Mouse (Mus musculus) gastrocnemius, adult 2 months (tissue): Measurements from ENCODE around the gene Htr1f. TPM values are rescaled to one million over a fixed set of nuclear protein-coding genes. Genes with fewer than 3 reads are reported as not detected.

ENCODE experiments used
- DNase-seq: peaks from one replicate; pipeline ENCODE4 v3.0.0; 2022
- H3K27ac ChIP-seq: fragments of 200-600 bp; 2 replicates; pipeline ENCODE4 v1.8.1; 2022; ENCODE audit warnings: mild to moderate bottlenecking
- H3K4me3 ChIP-seq: fragments of 200-600 bp; 2 replicates; pipeline ENCODE4 v1.8.1; 2022; ENCODE audit warnings: mild to moderate bottlenecking, moderate library complexity
- CTCF ChIP-seq: fragments of 200-600 bp; IDR thresholded peaks from 2 replicates; pipeline ENCODE4 v1.8.1; 2022; ENCODE audit warnings: antibody characterized with exemption, mild to moderate bottlenecking, moderate library complexity
- intact Hi-C: fragments of 180-260 bp; cut with DNase I; formaldehyde crosslinking; loops from one replicate; pipeline ENCODE4 v1.15.1; 2025
- microRNA-seq: library from miRNA; unstranded; fragments of <30 nt; microRNA quantifications from one replicate; pipeline ENCODE4 v1.2.0, GENCODE M21; 2021
- total RNA-seq, 2 experiments: library from RNA; stranded (reverse); gene quantifications; 2 replicates each; pipeline ENCODE4 v1.2.3; 2021

Gene Htr1f
- total RNA-seq, 2 experiments from 2014 or later = not detected

- intact Hi-C loops = no loop called here
- H3K4me3 ChIP-seq = no peak overlapping the region
- H3K27ac ChIP-seq = no peak overlapping the region
- TF ChIP-seq CTCF = no peak
- DNase-seq = no peak
These were observed 228.3 kb downstream of the Htr1f start for GRCm38 (mm10) chr16:64877314-64877713.

GRCm38 (mm10) chr16:64876631-64877265, 228.9 kb downstream of the Htr1f start:
- H3K4me3 ChIP-seq = no peak overlapping the region
- TF ChIP-seq CTCF = no peak
- H3K27ac ChIP-seq = no peak overlapping the region
- intact Hi-C loops = no loop called here
- DNase-seq = no peak

GRCm38 (mm10) chr16:64875822-64876221, 229.8 kb downstream of the Htr1f start:
- no peak overlapping the region for H3K4me3 ChIP-seq
- no peak overlapping the region for H3K27ac ChIP-seq
- TF ChIP-seq CTCF = no peak
- no peak for DNase-seq
- intact Hi-C loops = no loop called here

GRCm38 (mm10) chr16:64875384-64875783, 230.3 kb downstream of the Htr1f start:
- intact Hi-C loops = no loop called here

More at GRCm38 (mm10) chr16:64875384-64875783, 230.3 kb downstream of the Htr1f start:
- no peak for DNase-seq
- H3K4me3 ChIP-seq = no peak overlapping the region
- H3K27ac ChIP-seq = no peak overlapping the region
- no peak for TF ChIP-seq CTCF

Small RNA genes lying within 50 kb of the gene (microRNA-seq; reads per million reads assigned to microRNA genes)
- not detected for gene Gm23374
